ENCODE assay signal across 8 mouse cellular contexts in genomic region chr11:100575484-100575855, GRCm38 (mm10). TPM values are rescaled to one million over a fixed set of nuclear protein-coding genes. Genes with fewer than 3 reads are reported as not detected.
DNase-seq lines count a peak whose midpoint lies in the region; ATAC-seq and TF ChIP-seq lines count a peak whose summit lies in the region.

No protein-coding gene starts in this region.

- H3K27ac ChIP-seq in cerebellum, adult 2 months (ENCODE audit: insufficient read depth, low read length), result peak overlapping the region; percentile 60; the same call in 1 of the 2 replicates
- H3K27ac ChIP-seq in intestine, embryonic 15.5 days, result peak overlapping the region; percentile 30; the same call in 1 of the 2 replicates

- TF ChIP-seq CTCF in cerebellum, adult 2 months (IDR thresholded peaks at IDR 0.05; ENCODE audit: borderline replicate concordance, insufficient read depth, low read depth, low read length), result no peak

- peaks cover 4% of the 10 kb centered on the region for H3K4me1 ChIP-seq in cerebellum, adult 2 months (ENCODE audit: control insufficient read depth, insufficient read depth, low read length)
- peaks cover 15% of the 10 kb centered on the region for H3K4me1 ChIP-seq in intestine, embryonic 15.5 days (replicated peaks)

- peaks cover 12% of the 10 kb centered on the region; the same call in 1 of the 2 replicates for H3K36me3 ChIP-seq in intestine, embryonic 15.5 days

- ATAC-seq in intestine, embryonic 15.5 days, result peak; percentile 21; the same call in 1 of the 2 replicates
- ATAC-seq in megakaryocyte-erythroid progenitor cell, adult 5-6 weeks (replicated peaks; ENCODE audit: low FRiP score, low TSS enrichment, poor library complexity, severe bottlenecking), result peak; percentile 36
- ATAC-seq in monocyte, adult 5-6 weeks (replicated peaks; ENCODE audit: insufficient number of reproducible peaks, low FRiP score, low TSS enrichment, poor library complexity, severe bottlenecking), result no peak

- no peaks in the 10 kb centered on the region for H3K27me3 ChIP-seq in cerebellum, adult 2 months (ENCODE audit: control insufficient read depth, insufficient read depth, low read length)
- H3K27me3 ChIP-seq in intestine, embryonic 15.5 days (replicated peaks), result peaks cover 7% of the 10 kb centered on the region; the same call in 1 of the 2 replicates

- H3K9ac ChIP-seq in intestine, embryonic 15.5 days, result peak overlapping the region; percentile 54

- peak overlapping the region; percentile 84 for H3K4me3 ChIP-seq in cerebellum, adult 2 months (replicated peaks; ENCODE audit: insufficient read depth, low read depth, low read length)
- H3K4me3 ChIP-seq in intestine, embryonic 15.5 days (replicated peaks), result peak overlapping the region; percentile 68

- peak overlapping the region; percentile 69 for H3K4me2 ChIP-seq in intestine, embryonic 15.5 days (replicated peaks)

- no peaks in the 10 kb centered on the region for H3K9me3 ChIP-seq in intestine, embryonic 15.5 days

- TF ChIP-seq POLR2A in cerebellum, adult 2 months (IDR thresholded peaks at IDR 0.05; ENCODE audit: borderline replicate concordance, insufficient read depth, low read length), result no peak

- DNase-seq in cerebellum, adult 2 months, result peak in 1 of 2 experiments; percentile 58
- DNase-seq in cerebellum, postnatal 4 days (ENCODE audit: low spot score in 2 of 2), result no peak
- DNase-seq in right cerebral cortex, postnatal 4 days, result peak; percentile 30
- no peak for DNase-seq in right cerebral cortex, postnatal 25 days
- DNase-seq in urinary bladder, postnatal 14 days (ENCODE audit: low spot score), result no peak

- 42% methylated on average over 2 of the region's 2 CpGs for WGBS in cerebellum, adult 2 months
- WGBS in intestine, embryonic 15.5 days, result 28% methylated on average over 2 of the region's 2 CpGs

RNA-seq across cellular contexts. Expression of gene Cnp, which starts 0.8 kb away (rescaled TPM):
- 547 and 616 TPM in 2 replicates for polyA plus RNA-seq in cerebellum, adult 2 months (2012; rRNA removed)
- polyA plus RNA-seq in intestine, embryonic 15.5 days (2015; fragmentation: Nextera tagmentation; extraction: Ambion mirVana), result 32.1 and 34.4 TPM in 2 replicates
- total RNA-seq in megakaryocyte-erythroid progenitor cell, adult 5-6 weeks (2014; fragmentation: Nextera tagmentation), result 57.0 and 60.8 TPM in 2 replicates
- 26.7 and 44.2 TPM in 2 replicates for total RNA-seq in megakaryocyte-erythroid progenitor cell, adult 5-6 weeks (2017)
- 22.6 to 33.8 TPM (median 25.9 TPM) in 3 replicates for total RNA-seq in monocyte, adult 5-6 weeks (2017)

RNA-seq across cellular contexts. Expression of gene Ttc25, which starts 30.1 kb away (rescaled TPM):
- polyA plus RNA-seq in cerebellum, adult 2 months (2012; rRNA removed), result 0.86 and 0.92 TPM in 2 replicates
- 0.19 and 0.20 TPM in 2 replicates for polyA plus RNA-seq in intestine, embryonic 15.5 days (2015; fragmentation: Nextera tagmentation; extraction: Ambion mirVana)
- total RNA-seq in megakaryocyte-erythroid progenitor cell, adult 5-6 weeks (2014; fragmentation: Nextera tagmentation), result not detected in 2 replicates
- total RNA-seq in megakaryocyte-erythroid progenitor cell, adult 5-6 weeks (2017), result not detected in 2 replicates
- 4.4 TPM in 1 of 3 replicates, not detected in the others for total RNA-seq in monocyte, adult 5-6 weeks (2017)

RNA-seq across cellular contexts. Expression of gene Nkiras2, which starts 43.6 kb away (rescaled TPM):
- 27.5 and 27.6 TPM in 2 replicates for polyA plus RNA-seq in cerebellum, adult 2 months (2012; rRNA removed)
- polyA plus RNA-seq in intestine, embryonic 15.5 days (2015; fragmentation: Nextera tagmentation; extraction: Ambion mirVana), result 57.6 and 65.0 TPM in 2 replicates
- 14.2 and 14.9 TPM in 2 replicates for total RNA-seq in megakaryocyte-erythroid progenitor cell, adult 5-6 weeks (2014; fragmentation: Nextera tagmentation)
- total RNA-seq in megakaryocyte-erythroid progenitor cell, adult 5-6 weeks (2017), result 4.2 and 11.2 TPM in 2 replicates
- 49.6 to 69.8 TPM (median 54.5 TPM) in 3 replicates for total RNA-seq in monocyte, adult 5-6 weeks (2017)

RNA-seq across cellular contexts. Expression of gene Dnajc7, which starts 44.5 kb away (rescaled TPM):
- 157 and 177 TPM in 2 replicates for polyA plus RNA-seq in cerebellum, adult 2 months (2012; rRNA removed)
- polyA plus RNA-seq in intestine, embryonic 15.5 days (2015; fragmentation: Nextera tagmentation; extraction: Ambion mirVana), result 188 TPM in 2 replicates
- 133 and 176 TPM in 2 replicates for total RNA-seq in megakaryocyte-erythroid progenitor cell, adult 5-6 weeks (2014; fragmentation: Nextera tagmentation)
- total RNA-seq in megakaryocyte-erythroid progenitor cell, adult 5-6 weeks (2017), result 139 and 147 TPM in 2 replicates
- 239 to 305 TPM (median 293 TPM) in 3 replicates for total RNA-seq in monocyte, adult 5-6 weeks (2017)

RNA-seq across cellular contexts. Expression of gene Acly, which starts 47.7 kb away (rescaled TPM):
- 155 and 156 TPM in 2 replicates for polyA plus RNA-seq in cerebellum, adult 2 months (2012; rRNA removed)
- 146 and 153 TPM in 2 replicates for polyA plus RNA-seq in intestine, embryonic 15.5 days (2015; fragmentation: Nextera tagmentation; extraction: Ambion mirVana)
- total RNA-seq in megakaryocyte-erythroid progenitor cell, adult 5-6 weeks (2014; fragmentation: Nextera tagmentation), result 99.9 and 114 TPM in 2 replicates
- total RNA-seq in megakaryocyte-erythroid progenitor cell, adult 5-6 weeks (2017), result 90.6 and 112 TPM in 2 replicates
- 104 to 134 TPM (median 105 TPM) in 3 replicates for total RNA-seq in monocyte, adult 5-6 weeks (2017)
